Mouse (Mus musculus): ENCODE measurements around the gene Tmem259. TPM values are rescaled to one million over a fixed set of nuclear protein-coding genes. Genes with fewer than 3 reads are reported as not detected.

Tmem259 gene
- total and polyA plus RNA-seq, 3 experiments, result 62.0 to 150 TPM; not detected in 1

DNA sequence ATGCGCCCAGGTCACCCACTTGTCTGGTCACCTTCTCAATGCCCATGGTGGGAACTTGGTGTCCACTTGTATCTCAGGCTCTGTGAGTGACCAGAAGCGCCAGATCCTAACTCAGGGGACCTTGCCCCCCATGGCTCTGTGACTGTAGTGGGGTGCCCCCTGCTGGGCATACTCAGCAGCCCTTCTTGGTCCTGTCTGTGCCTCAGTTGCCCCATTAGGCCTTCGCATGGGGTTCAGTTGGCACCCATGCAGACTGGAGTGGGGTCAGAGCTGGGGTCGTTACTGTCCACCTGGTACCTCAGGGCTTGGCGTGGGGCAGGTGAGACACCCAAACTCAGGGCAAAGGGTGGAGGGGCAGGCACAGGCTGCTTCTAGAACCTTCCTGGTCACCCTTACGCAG, 30.2 kb downstream of the Tmem259 start:
- peak; percentile 32 for DNase-seq (ENCODE audit: low read depth, low spot score)
- Histone ChIP-seq H3K9ac (ENCODE audit: control insufficient read depth, low read depth, low read length, poor library complexity, severe bottlenecking) (no peak overlapping the region), H3K27ac (ENCODE audit: control insufficient read depth, low read depth, low read length) (no peak overlapping the region), H3K4me1 (ENCODE audit: control insufficient read depth in 1 of 2, insufficient read depth in 2 of 2, low read length in 2 of 2) (0 out of 4 replicates have a peak, but pooled peaks cover 0 to 2% of the 10 kb centered on the region in 2 experiments), H3K4me3 (ENCODE audit: control insufficient read depth in 1 of 2, insufficient read depth in 1 of 2, low read depth in 2 of 2, low read length in 2 of 2) (no peak overlapping the region), H3K27me3 (ENCODE audit: control insufficient read depth in 1 of 2, insufficient read depth in 2 of 2, low read length in 2 of 2) (no peaks in the 10 kb centered on the region), H3K36me3 (ENCODE audit: control insufficient read depth in 1 of 2, insufficient read depth in 2 of 2, low read length in 2 of 2) (no peaks in the 10 kb centered on the region), H3K9me3 (replicated peaks; ENCODE audit: insufficient read depth, low read length) (no peaks in the 10 kb centered on the region), H3K79me2 (ENCODE audit: control insufficient read depth, insufficient read depth, low read length, poor library complexity) (no peaks in the 10 kb centered on the region)
- TF ChIP-seq TBP (IDR thresholded peaks at IDR 0.05; ENCODE audit: low read depth, low read length) (no peak), CTCF (IDR thresholded peaks at IDR 0.05 in 2 of 3, conservative IDR thresholded peaks at IDR 0.05 in 1 of 3; ENCODE audit: control insufficient read depth in 1 of 3, insufficient read depth in 1 of 3, low read depth in 2 of 3, low read length in 3 of 3, poor library complexity in 1 of 3, severe bottlenecking in 1 of 3) (peak; percentile 64 to 80 (median 69)), SMC3 (IDR thresholded peaks at IDR 0.05; ENCODE audit: low read depth, low read length) (peak; percentile 68), MAFK (IDR thresholded peaks at IDR 0.05; ENCODE audit: borderline replicate concordance, low read depth, low read length) (no peak), ZC3H11A (IDR thresholded peaks at IDR 0.05; ENCODE audit: low read depth, low read length) (0 out of 2 replicates have a peak, but pooled peaks have one; percentile 34), MYC (IDR thresholded peaks at IDR 0.05; ENCODE audit: low read depth, low read length) (no peak), RAD21 (IDR thresholded peaks at IDR 0.05; ENCODE audit: low read depth, low read length) (peak; percentile 48)

DNA sequence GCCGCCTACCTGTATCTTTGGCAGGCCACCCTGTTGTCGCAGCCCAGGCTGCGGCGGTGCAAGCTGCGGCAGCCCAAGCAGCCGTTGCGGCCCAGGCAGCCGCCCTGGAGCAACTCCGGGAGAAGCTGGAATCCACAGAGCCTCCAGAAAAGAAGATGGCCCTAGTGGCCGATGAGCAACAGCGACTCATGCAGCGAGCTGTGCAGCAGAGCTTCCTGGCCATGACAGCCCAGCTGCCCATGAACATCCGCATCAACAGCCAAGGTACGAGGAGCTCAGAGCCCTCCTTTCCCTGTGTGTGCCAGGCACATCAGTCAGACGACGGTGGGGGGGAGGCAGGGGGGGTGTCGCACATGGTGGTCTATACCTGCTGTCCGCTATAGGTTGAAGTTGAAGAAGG, 33.5 kb downstream of the Tmem259 start:
- Histone ChIP-seq H3K27ac (ENCODE audit: control insufficient read depth, low read depth, low read length) (no peak overlapping the region), H3K27me3 (ENCODE audit: control insufficient read depth in 1 of 2, insufficient read depth in 2 of 2, low read length in 2 of 2) (no peaks in the 10 kb centered on the region), H3K4me1 (ENCODE audit: control insufficient read depth in 1 of 2, insufficient read depth in 2 of 2, low read length in 2 of 2) (no peaks in the 10 kb centered on the region), H3K4me3 (ENCODE audit: control insufficient read depth in 1 of 2, insufficient read depth in 1 of 2, low read depth in 2 of 2, low read length in 2 of 2) (no peak overlapping the region), H3K36me3 (ENCODE audit: control insufficient read depth in 1 of 2, insufficient read depth in 2 of 2, low read length in 2 of 2) (no peaks in the 10 kb centered on the region), H3K79me2 (ENCODE audit: control insufficient read depth, insufficient read depth, low read length, poor library complexity) (no peaks in the 10 kb centered on the region), H3K9ac (ENCODE audit: control insufficient read depth, low read depth, low read length, poor library complexity, severe bottlenecking) (no peak overlapping the region), H3K9me3 (replicated peaks; ENCODE audit: insufficient read depth, low read length) (no peaks in the 10 kb centered on the region)
- DNase-seq (ENCODE audit: low read depth, low spot score), result no peak
- TF ChIP-seq MXI1 (IDR thresholded peaks at IDR 0.05; ENCODE audit: low read depth, low read length), result no peak
- TF ChIP-seq CHD2 (IDR thresholded peaks at IDR 0.05; ENCODE audit: low read length), result no peak
- TF ChIP-seq SIN3A (IDR thresholded peaks at IDR 0.05; ENCODE audit: low read length), result no peak
- TF ChIP-seq TAL1 (IDR thresholded peaks at IDR 0.05; ENCODE audit: low read length), result no peak
- no peak for TF ChIP-seq USF1 (IDR thresholded peaks at IDR 0.05; ENCODE audit: low read depth, low read length)
- TF ChIP-seq CTCF (IDR thresholded peaks at IDR 0.05 in 2 of 3, conservative IDR thresholded peaks at IDR 0.05 in 1 of 3; ENCODE audit: control insufficient read depth in 1 of 3, insufficient read depth in 1 of 3, low read depth in 2 of 3, low read length in 3 of 3, poor library complexity in 1 of 3, severe bottlenecking in 1 of 3), result no peak
- no peak for TF ChIP-seq MAFK (IDR thresholded peaks at IDR 0.05; ENCODE audit: borderline replicate concordance, low read depth, low read length)
- no peak for TF ChIP-seq MYC (IDR thresholded peaks at IDR 0.05; ENCODE audit: low read depth, low read length)
- no peak for TF ChIP-seq E2F4 (IDR thresholded peaks at IDR 0.05; ENCODE audit: borderline replicate concordance, low read depth, low read length)
- no peak for TF ChIP-seq ZMIZ1 (IDR thresholded peaks at IDR 0.05; ENCODE audit: low read depth, low read length)
- no peak for TF ChIP-seq BHLHE40 (IDR thresholded peaks at IDR 0.05; ENCODE audit: borderline replicate concordance, low read depth, low read length)
- TF ChIP-seq MAZ (IDR thresholded peaks at IDR 0.05; ENCODE audit: low read depth, low read length), result no peak
- TF ChIP-seq HCFC1 (IDR thresholded peaks at IDR 0.05; ENCODE audit: low read depth, low read length), result no peak
- TF ChIP-seq POLR2AphosphoS5 (IDR thresholded peaks at IDR 0.05; ENCODE audit: borderline replicate concordance, low read depth, low read length), result no peak
- no peak for TF ChIP-seq SMC3 (IDR thresholded peaks at IDR 0.05; ENCODE audit: low read depth, low read length)
- TF ChIP-seq USF2 (IDR thresholded peaks at IDR 0.05; ENCODE audit: borderline replicate concordance in 1 of 2, insufficient read depth in 1 of 2, low read depth in 1 of 2, low read length in 2 of 2), result no peak
- no peak for TF ChIP-seq UBTF (IDR thresholded peaks at IDR 0.05; ENCODE audit: borderline replicate concordance, insufficient read depth, low read depth, low read length)
- no peak for TF ChIP-seq NELFE (IDR thresholded peaks at IDR 0.05; ENCODE audit: low read depth, low read length)
- TF ChIP-seq POLR2A (IDR thresholded peaks at IDR 0.05; ENCODE audit: control insufficient read depth in 1 of 2, insufficient read depth in 1 of 2, low read depth in 1 of 2, low read length in 2 of 2, poor library complexity in 1 of 2), result no peak
- no peak for TF ChIP-seq CHD1 (IDR thresholded peaks at IDR 0.05; ENCODE audit: low read depth, low read length)
